Mouse (Mus musculus): Measurements from ENCODE around the gene Xab2.

DNA sequence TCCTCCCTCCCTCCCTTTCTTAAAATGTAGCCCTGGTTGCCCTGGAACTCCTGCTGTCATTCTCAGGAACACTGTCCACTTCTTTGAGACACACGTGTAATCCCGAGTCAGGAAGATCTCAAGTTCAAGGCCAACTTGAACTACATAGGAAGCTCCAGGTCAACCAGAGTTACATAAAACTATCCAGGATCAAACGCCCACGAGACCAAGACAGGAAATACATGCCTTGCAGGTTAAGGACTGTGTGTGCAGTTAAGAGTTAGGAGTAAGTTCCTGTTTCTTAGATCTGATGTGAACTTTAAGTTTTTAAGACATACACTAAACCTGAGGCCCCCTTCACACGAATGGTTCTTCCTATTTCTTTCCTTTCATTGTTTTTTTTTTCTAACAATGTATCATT lies 5.9 kb upstream of the Xab2 start:
- TF ChIP-seq CTCF (IDR thresholded peaks at IDR 0.05; ENCODE audit: low read depth, low read length) (no peak), POLR2A (IDR thresholded peaks at IDR 0.05; ENCODE audit: insufficient read depth, low read length) (no peak)

All from ES-Bruce4 (cell line).